Mouse (Mus musculus): ENCODE measurements around the gene Qsox1. TPM values are rescaled to one million over a fixed set of nuclear protein-coding genes. Genes with fewer than 3 reads are reported as not detected.
A peak's percentile ranks its signal among the peaks of the same experiment; 100 is the strongest.

Gene Qsox1
- polyA plus RNA-seq, 1 experiment from 2014 or later = 19.8 TPM

DNA sequence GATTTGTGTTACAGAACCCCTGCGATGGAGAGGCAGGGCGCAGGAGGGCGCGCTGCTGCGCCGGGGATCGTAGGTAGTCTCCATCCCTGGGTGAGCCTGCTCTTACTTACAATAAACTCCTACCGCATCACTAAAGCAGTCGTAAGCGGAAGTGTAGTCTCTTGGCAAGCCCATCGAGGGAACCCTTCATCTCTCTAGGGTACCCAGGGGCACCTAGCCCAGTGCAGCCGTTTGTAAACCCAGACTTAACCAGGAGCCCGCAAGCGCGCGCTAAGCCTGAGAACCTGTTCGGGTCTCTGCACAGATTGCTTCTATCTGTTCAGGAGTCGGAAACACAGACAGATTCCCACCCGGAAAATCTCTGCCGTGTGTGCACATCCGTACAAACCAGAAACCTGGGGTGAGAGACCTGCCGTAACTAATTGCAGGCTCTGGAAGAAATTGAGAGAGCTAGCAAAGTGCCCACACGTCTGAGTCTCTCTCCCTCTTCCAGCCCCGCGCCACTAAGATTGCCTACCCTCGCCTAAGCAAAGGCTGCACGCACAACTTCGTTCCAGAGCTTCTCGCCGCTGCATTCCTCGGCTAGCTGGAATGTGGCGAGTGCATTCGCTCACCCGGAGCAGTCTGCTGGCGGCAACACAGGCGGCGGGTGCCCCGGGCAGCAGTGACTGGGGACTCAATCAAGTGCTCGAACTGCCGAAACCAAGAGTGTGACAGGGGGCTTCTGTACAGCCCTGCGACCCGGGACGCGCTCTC lies 71.9 kb downstream of the Qsox1 start:
- Histone ChIP-seq H3K9me3 (no peaks in the 10 kb centered on the region), H3K4me2 (replicated peaks) (peak overlapping the region; percentile 88), H3K36me3 (no peaks in the 10 kb centered on the region), H3K4me1 (peaks cover 41% of the 10 kb centered on the region), H3K4me3 (peak overlapping the region; percentile 51), H3K27me3 (peaks cover 88% of the 10 kb centered on the region), H3K9ac (replicated peaks) (no peak overlapping the region), H3K27ac (replicated peaks) (no peak overlapping the region)
- no peak for ATAC-seq (ENCODE audit: low FRiP score, low read depth)
- WGBS = under 1% methylated on average over 44 of the region's 44 CpGs

DNA sequence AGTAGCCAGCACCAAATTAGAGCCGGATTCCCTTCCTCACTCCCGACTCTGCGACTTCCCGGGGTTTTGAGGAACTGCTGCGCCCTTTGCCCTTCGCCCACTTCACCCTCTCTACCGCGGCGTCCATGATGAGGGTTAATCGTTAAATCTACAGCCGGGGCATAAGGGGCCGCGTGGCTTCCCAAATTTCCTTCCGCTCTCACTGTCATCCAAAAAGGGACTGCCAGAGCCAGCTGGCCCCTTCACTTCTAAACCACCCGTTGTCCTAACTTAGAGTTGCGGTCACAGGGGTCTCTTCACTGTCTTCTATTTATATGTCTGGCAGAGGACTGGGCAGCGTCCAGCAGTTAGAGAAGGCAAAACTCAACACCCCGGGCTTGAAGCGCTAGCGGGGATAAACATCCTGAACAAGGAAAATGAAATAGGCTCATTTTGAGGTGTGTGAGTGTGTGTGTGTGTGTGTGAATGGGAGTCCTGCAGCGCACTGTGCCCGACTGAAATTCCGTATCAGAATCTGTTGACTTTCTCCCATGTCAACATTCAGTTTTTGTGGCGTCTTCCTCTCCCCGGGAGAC lies 74.8 kb downstream of the Qsox1 start:
- Histone ChIP-seq H3K36me3 (no peaks in the 10 kb centered on the region), H3K9ac (replicated peaks) (no peak overlapping the region), H3K4me2 (replicated peaks) (no peak overlapping the region), H3K4me1 (peaks cover 36% of the 10 kb centered on the region), H3K4me3 (no peak overlapping the region), H3K9me3 (no peaks in the 10 kb centered on the region), H3K27me3 (peaks cover 96% of the 10 kb centered on the region), H3K27ac (replicated peaks) (no peak overlapping the region)
- under 1% methylated on average over 25 of the region's 25 CpGs for WGBS
- no peak for ATAC-seq (ENCODE audit: low FRiP score, low read depth)

DNA sequence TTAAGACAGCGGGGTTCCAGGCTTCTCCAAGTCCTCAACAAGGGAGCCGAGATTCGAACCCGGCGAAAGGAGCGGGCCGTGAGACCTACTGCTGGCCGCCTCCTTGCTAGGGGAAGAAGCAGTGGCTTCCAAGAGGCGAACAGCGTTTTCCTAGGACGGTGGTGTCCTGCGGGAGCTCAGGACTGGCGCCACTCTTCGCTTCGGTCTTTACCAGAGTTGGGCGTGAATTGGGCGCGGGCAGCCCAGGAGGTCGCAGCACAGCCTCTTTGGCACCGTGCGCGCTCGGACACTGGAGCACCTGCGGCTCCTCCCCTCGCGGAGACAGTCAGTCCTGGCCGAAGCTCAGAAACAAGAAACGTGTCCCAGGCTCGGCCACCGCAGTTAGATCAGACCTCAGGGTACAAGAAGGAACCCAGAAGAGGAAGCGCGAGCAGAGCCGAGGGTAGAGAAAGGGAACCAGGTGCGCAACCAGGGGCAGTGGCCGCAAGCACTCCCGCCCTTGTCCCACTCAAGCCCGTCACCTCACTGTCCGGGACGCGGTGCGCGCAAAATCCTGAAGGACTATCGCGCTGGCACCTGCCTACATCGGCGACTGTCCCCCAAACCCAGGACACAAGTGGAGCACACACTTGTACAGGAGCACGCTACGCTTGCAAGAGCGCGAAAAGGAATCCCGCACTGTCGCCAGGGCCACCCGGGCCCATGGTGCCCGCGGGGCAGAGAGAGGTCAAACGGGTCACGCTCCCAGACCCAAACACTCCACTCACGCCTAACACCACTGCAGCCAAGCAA lies 75.5 kb downstream of the Qsox1 start:
- Histone ChIP-seq H3K27me3 (peaks cover 96% of the 10 kb centered on the region), H3K9ac (replicated peaks) (no peak overlapping the region), H3K4me1 (peaks cover 29% of the 10 kb centered on the region), H3K36me3 (no peaks in the 10 kb centered on the region), H3K4me3 (no peak overlapping the region; the same call in 1 of the 2 replicates), H3K9me3 (no peaks in the 10 kb centered on the region), H3K4me2 (replicated peaks) (no peak overlapping the region), H3K27ac (replicated peaks) (no peak overlapping the region)
- no peak for ATAC-seq (ENCODE audit: low FRiP score, low read depth)
- under 1% methylated on average over 57 of the region's 58 CpGs for WGBS

DNA sequence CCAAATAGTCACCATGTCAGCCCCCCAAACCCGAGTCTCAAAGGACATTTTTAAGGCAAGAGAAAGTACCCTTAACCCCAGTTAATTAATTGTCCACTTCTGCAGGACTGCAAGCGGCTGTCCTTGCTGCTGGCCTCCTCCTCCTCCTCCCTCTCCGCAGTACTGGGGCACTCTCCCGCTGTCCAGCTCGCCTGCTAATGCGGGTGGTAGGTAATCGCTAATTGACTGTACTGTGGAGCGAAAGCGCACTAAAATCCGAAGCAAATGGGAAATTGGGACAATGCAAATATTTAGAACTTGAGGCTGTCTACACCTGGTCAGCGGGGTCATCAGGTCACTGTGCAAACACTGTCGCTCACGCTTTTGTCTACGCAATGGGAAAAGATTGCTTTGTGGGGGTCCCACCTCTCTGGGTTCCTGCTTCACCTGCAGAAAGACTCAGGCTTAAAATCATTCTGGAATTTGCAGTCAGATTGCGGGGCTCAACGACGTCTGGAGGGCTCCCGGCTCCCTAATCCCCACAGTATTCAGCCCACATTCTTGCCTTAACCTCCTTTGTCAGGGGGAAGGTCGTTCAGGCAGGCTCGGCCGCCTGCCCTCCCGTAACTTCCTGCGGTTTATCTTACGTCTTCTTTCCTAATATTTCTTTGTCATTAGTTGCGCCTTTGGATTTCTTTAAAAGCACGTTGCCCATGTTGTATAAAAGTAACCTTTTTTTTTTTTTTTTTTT lies 76.4 kb downstream of the Qsox1 start:
- Histone ChIP-seq H3K4me1 (peaks cover 19% of the 10 kb centered on the region), H3K27me3 (peaks cover 96% of the 10 kb centered on the region), H3K9ac (replicated peaks) (no peak overlapping the region), H3K36me3 (no peaks in the 10 kb centered on the region), H3K27ac (replicated peaks) (no peak overlapping the region), H3K9me3 (no peaks in the 10 kb centered on the region), H3K4me3 (no peak overlapping the region), H3K4me2 (replicated peaks) (no peak overlapping the region)
- ATAC-seq (ENCODE audit: low FRiP score, low read depth) = no peak
- WGBS = under 1% methylated on average over 26 of the region's 26 CpGs

DNA sequence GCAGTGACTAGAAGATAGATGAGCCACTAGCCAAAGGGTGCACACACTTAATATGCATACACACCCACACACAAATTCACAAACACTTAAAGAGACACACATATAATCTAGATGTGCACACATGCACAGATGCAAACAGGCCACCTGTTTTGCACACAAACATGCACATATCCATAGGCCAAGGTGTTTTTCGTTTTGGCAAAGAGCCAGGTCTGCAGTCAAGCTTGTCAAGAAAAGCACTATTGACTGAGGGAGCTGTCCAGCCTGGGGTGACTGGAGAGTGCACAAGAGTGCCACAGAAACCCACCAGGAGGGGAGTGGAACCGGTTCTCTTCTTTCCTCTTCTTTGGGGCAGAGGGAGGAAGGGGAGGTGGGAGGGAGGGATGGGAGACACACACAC lies 81.5 kb downstream of the Qsox1 start:
- no peaks in the 10 kb centered on the region for H3K9me3 ChIP-seq
- H3K36me3 ChIP-seq = no peaks in the 10 kb centered on the region
- no peak overlapping the region for H3K27ac ChIP-seq (replicated peaks)
- no peak overlapping the region for H3K4me3 ChIP-seq
- peaks cover 8% of the 10 kb centered on the region; the same call in 1 of the 2 replicates for H3K4me1 ChIP-seq
- H3K27me3 ChIP-seq = peaks cover 94% of the 10 kb centered on the region
- H3K4me2 ChIP-seq (replicated peaks) = no peak overlapping the region
- 5% methylated on average over 2 of the region's 2 CpGs for WGBS
- H3K9ac ChIP-seq (replicated peaks) = no peak overlapping the region
- no peak for ATAC-seq (ENCODE audit: low FRiP score, low read depth)

DNA sequence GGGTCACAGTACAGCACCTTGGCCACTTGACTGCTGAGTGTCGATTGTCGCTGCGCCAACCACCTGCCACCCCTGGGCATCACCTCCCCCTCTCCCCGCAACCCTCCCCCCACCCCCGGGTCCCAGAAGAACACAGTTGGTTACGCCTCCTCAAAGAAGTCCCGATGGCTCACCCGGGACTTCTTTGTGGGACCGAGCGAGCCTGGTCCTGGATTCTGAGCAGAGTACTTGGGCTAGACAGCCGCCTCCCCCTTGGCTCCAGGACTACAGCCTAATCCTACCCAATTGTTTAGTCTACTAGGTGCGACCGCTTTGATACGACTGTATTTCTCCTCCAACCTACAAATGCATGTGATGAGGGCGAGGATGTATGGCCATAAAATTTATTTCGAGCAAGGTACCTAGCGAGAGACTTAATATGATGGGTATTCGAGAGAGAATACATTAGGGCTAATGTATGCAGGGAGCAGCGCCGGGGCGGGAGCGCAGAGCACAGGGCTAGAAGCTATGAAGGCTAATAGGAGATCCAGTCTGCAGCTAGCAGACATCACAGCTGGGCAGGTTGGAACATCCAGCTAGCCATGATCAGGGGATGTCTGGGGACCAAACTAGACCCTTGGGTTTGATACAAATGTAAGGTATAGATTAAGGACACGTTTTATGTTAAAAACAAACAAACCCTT lies 83.4 kb downstream of the Qsox1 start:
- WGBS = under 1% methylated on average over 23 of the region's 23 CpGs
- ATAC-seq (ENCODE audit: low FRiP score, low read depth) = peak; percentile 44; the same call in 1 of the 2 replicates
- H3K4me3 ChIP-seq = peak overlapping the region; percentile 16
- H3K27ac ChIP-seq (replicated peaks) = no peak overlapping the region
- no peaks in the 10 kb centered on the region for H3K9me3 ChIP-seq
- peaks cover 96% of the 10 kb centered on the region for H3K27me3 ChIP-seq
- H3K4me1 ChIP-seq = peaks cover 7% of the 10 kb centered on the region; the same call in 1 of the 2 replicates
- H3K4me2 ChIP-seq (replicated peaks) = peak overlapping the region; percentile 43
- H3K36me3 ChIP-seq = no peaks in the 10 kb centered on the region
- no peak overlapping the region for H3K9ac ChIP-seq (replicated peaks)

DNA sequence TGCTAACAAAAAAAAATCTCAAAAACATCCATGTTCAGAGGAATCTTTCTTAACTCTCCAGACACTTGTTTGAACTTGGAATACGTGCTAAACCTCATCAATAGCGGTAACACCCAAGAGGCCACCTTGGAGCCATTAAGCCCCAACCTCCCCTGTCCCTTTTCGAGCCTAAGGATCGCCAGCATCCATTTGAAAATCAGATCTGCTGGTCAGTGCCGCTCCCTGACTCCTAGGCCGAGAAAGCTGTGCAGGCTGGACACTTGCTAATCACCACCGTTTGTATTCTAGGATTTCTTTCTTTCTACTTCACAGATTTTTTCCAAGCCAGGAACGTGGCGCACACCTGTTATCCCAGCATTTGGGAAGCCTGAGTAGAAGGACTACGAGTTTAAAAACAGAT lies 84.9 kb downstream of the Qsox1 start:
- H3K9me3 ChIP-seq = no peaks in the 10 kb centered on the region
- WGBS = 20% methylated on average over 10 of the region's 10 CpGs
- no peak overlapping the region for H3K4me3 ChIP-seq
- H3K27me3 ChIP-seq = peaks cover 98% of the 10 kb centered on the region
- ATAC-seq (ENCODE audit: low FRiP score, low read depth) = no peak
- no peaks in the 10 kb centered on the region for H3K36me3 ChIP-seq
- H3K9ac ChIP-seq (replicated peaks) = no peak overlapping the region
- H3K4me1 ChIP-seq = peaks cover 7% of the 10 kb centered on the region; the same call in 1 of the 2 replicates
- no peak overlapping the region for H3K4me2 ChIP-seq (replicated peaks)
- H3K27ac ChIP-seq (replicated peaks) = no peak overlapping the region

Other genes starting within 250 kb of the Qsox1 start
- gene Lhx4, start 61.2 kb downstream of the Qsox1 start, polyA plus RNA-seq (2016; fragmentation: Nextera tagmentation; extraction: Ambion mirVana) = 1.6 and 3.5 TPM in 2 replicates
- gene Cep350, start 160.4 kb upstream of the Qsox1 start, polyA plus RNA-seq (2016; fragmentation: Nextera tagmentation; extraction: Ambion mirVana) = 12.7 and 16.3 TPM in 2 replicates
- 95.0 and 95.6 TPM in 2 replicates for gene Tor1aip2, start 222.5 kb upstream of the Qsox1 start, polyA plus RNA-seq (2016; fragmentation: Nextera tagmentation; extraction: Ambion mirVana)
- gene Tor1aip1, start 223.6 kb upstream of the Qsox1 start, polyA plus RNA-seq (2016; fragmentation: Nextera tagmentation; extraction: Ambion mirVana) = 37.6 and 41.3 TPM in 2 replicates